Mouse (Mus musculus) liver, embryonic 16.5 days (tissue): ENCODE measurements around the gene Ogfrl1. TPM values are rescaled to one million over a fixed set of nuclear protein-coding genes. Genes with fewer than 3 reads are reported as not detected.
"Not testable (repeated sequence)": the region's sequence is repeated elsewhere in the genome, so short reads cannot be mapped to it uniquely, and the experiment has no call there.

Experiments
- ATAC-seq: fragments of 200-750 bp; cut with Nextera tagmentation; 2 replicates; pipeline ENCODE4 v1.8.0; 2017; ENCODE audit warnings: low read depth, mild to moderate bottlenecking, moderate number of reproducible peaks, moderate library complexity
- H3K27ac ChIP-seq: fragments of 300-500 bp; sonication (generic); 2 replicates; pipeline ENCODE4 v1.5.1; 2014; ENCODE audit warnings: mild to moderate bottlenecking, low read length
- H3K27me3 ChIP-seq: fragments of 300-500 bp; sonication (generic); 2 replicates; pipeline ENCODE4 v1.6.1; 2014; ENCODE audit warnings: low read depth, low read length, mixed read lengths; ENCODE audit not compliant: control insufficient read depth, insufficient read depth
- H3K36me3 ChIP-seq: fragments of 300-500 bp; sonication (generic); 2 replicates; pipeline ENCODE4 v1.6.1; 2014; ENCODE audit warnings: mild to moderate bottlenecking; ENCODE audit not compliant: control insufficient read depth, insufficient read depth
- H3K4me1 ChIP-seq: fragments of 300-500 bp; sonication (generic); 2 replicates; pipeline ENCODE4 v1.6.1; 2014; ENCODE audit warnings: low read depth, low read length, mixed read lengths; ENCODE audit not compliant: control insufficient read depth
- H3K4me2 ChIP-seq: fragments of 300-500 bp; sonication (generic); 2 replicates; pipeline ENCODE4 v1.6.1; 2014; ENCODE audit warnings: low read depth, low read length, mixed read lengths
- H3K4me3 ChIP-seq: fragments of 300-500 bp; sonication (generic); 2 replicates; pipeline ENCODE4 v1.5.1; 2014; ENCODE audit warnings: low read depth, mild to moderate bottlenecking, low read length
- H3K9ac ChIP-seq: fragments of 300-500 bp; sonication (generic); 2 replicates; pipeline ENCODE4 v1.6.1; 2014; ENCODE audit warnings: low read depth, low read length
- H3K9me3 ChIP-seq: fragments of 300-500 bp; sonication (generic); replicated peaks from 2 replicates; pipeline ENCODE4 v1.6.1; 2016; ENCODE audit warnings: low read length; ENCODE audit not compliant: control insufficient read depth
- WGBS: fragments of 180-500 bp; shearing (Covaris S2); extraction: QIAGEN DNeasy Blood & Tissue Kit; methylation state at CpG from one replicate; pipeline ENCODE4 v1.1.7; 2014; ENCODE audit not compliant: insufficient replicate concordance; 5-methylcytosine and 5-hydroxymethylcytosine counted together
- polyA plus RNA-seq: library from polyadenylated mRNA; unstranded; fragments of >200 nt; fragmentation: Nextera tagmentation; extraction: Ambion mirVana; gene quantifications from 2 replicates; pipeline ENCODE4 v1.2.1, GENCODE M21; 2015

Gene Ogfrl1
- polyA plus RNA-seq, 1 experiment from 2014 or later: 7.3 TPM

- no peak overlapping the region for H3K9ac ChIP-seq
- no peaks in the 10 kb centered on the region for H3K27me3 ChIP-seq
- H3K36me3 ChIP-seq: no peaks in the 10 kb centered on the region
- H3K27ac ChIP-seq: no peak overlapping the region
- 0 out of 2 replicates have a peak, but pooled peaks have one; percentile 58 for ATAC-seq
- H3K9me3 ChIP-seq: no peaks in the 10 kb centered on the region
- H3K4me1 ChIP-seq: peaks cover 11% of the 10 kb centered on the region
- WGBS: 30% methylated on average over 3 of the region's 3 CpGs
- H3K4me2 ChIP-seq: no peak overlapping the region
- no peak overlapping the region for H3K4me3 ChIP-seq
Observed at GRCm38 (mm10) chr1:23402401-23402800, 4.8 kb upstream of the Ogfrl1 start.

DNA sequence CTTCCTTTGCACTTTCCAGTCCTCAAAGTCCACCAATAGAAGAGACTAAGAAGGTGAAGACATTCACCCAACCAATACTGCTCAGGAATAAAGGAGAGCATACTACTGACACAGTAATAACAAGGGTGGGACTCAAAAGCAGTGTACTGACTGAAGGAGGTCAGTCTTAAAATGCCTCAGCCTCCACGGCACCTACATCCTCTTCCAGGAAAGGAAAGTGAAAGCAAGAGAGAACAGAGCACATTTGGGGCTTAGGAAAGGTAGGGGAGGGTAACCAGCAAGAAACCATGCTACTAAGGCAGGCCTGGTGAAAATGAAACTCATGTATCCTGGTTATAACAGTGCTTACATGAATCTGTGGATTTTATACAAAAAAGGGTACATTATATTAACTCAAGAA is 2.0 kb upstream of the Ogfrl1 start:
- no peaks in the 10 kb centered on the region for H3K27me3 ChIP-seq
- no peak overlapping the region for H3K4me3 ChIP-seq
- no peak for ATAC-seq
- H3K4me2 ChIP-seq: peak overlapping the region; percentile 18; the same call in 1 of the 2 replicates
- 0 out of 2 replicates have a peak overlapping the region, but pooled peaks have one; percentile 4 for H3K9ac ChIP-seq
- no peaks in the 10 kb centered on the region for H3K9me3 ChIP-seq
- WGBS: 26% methylated on average over 1 of the region's 1 CpGs
- no peak overlapping the region for H3K27ac ChIP-seq
- no peaks in the 10 kb centered on the region for H3K36me3 ChIP-seq
- peaks cover 13% of the 10 kb centered on the region for H3K4me1 ChIP-seq

DNA sequence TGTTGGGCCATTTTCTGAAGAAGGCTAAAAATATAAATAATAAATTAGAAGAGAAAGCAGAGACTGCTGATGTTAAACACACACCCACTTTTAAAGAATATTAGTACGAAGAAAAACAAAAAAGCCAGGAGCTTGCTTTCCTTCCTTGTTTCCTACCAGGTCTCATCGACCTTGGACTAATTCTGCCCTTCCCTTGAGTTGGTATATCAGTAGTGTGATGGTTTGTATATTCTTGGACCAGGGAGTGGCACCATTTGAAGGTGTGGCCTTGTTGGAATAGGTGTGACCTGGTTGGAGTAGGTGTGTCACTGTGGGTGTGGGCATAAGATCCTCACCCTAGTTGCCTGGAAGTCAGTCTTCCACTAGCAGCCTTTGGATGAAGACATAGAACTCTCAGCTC is 3.2 kb downstream of the Ogfrl1 start:
- H3K36me3 ChIP-seq, H3K9me3 ChIP-seq, H3K27me3 ChIP-seq, H3K27ac ChIP-seq, H3K4me1 ChIP-seq, H3K9ac ChIP-seq: not testable (repeated sequence)
- Histone ChIP-seq H3K4me2 (peak overlapping the region; percentile 17; the same call in 1 of the 2 replicates), H3K4me3 (peak overlapping the region; percentile 19; the same call in 1 of the 2 replicates)
- 75% methylated on average over 2 of the region's 2 CpGs for WGBS
- peak; percentile 55; the same call in 1 of the 2 replicates for ATAC-seq

DNA sequence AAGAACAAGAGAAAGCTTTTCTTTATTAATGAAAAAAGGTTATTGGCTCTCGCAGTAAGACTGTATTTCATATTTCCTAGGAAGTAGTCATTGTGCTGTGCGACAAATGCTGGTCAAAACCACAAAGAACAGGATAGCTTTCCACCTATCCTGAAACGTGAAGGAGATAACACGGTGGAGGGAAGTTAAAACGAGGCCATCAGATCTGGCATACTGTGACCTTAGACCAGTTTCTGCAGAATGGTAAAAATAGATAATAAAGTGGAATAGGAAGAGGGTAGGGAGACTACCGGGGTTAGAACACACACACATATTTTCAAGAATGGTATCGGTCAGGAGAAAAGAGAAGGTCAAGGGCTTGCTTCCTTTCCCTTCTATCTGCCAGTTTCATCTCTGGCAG is 5.8 kb downstream of the Ogfrl1 start:
- no peak overlapping the region for H3K4me2 ChIP-seq
- H3K36me3 ChIP-seq: no peaks in the 10 kb centered on the region
- no peak overlapping the region for H3K27ac ChIP-seq
- H3K4me3 ChIP-seq: no peak overlapping the region
- no peak for ATAC-seq
- no peak overlapping the region for H3K9ac ChIP-seq
- H3K9me3 ChIP-seq: no peaks in the 10 kb centered on the region
- H3K4me1 ChIP-seq: peaks cover 2% of the 10 kb centered on the region; the same call in 1 of the 2 replicates
- no peaks in the 10 kb centered on the region for H3K27me3 ChIP-seq
- WGBS: 19% methylated on average over 7 of the region's 7 CpGs

GRCm38 (mm10) chr1:23384326-23384725 is 13.2 kb downstream of the Ogfrl1 start:
- peaks cover 30% of the 10 kb centered on the region for H3K4me1 ChIP-seq

GRCm38 (mm10) chr1:23382806-23383653 is 14.5 kb downstream of the Ogfrl1 start:
- peak; percentile 96 for ATAC-seq
- peak overlapping the region; percentile 96 for H3K9ac ChIP-seq
- peak overlapping the region; percentile 88 for H3K27ac ChIP-seq
- peaks cover 34% of the 10 kb centered on the region for H3K4me1 ChIP-seq
- no peaks in the 10 kb centered on the region for H3K9me3 ChIP-seq
- peak overlapping the region; percentile 88 for H3K4me3 ChIP-seq
- no peaks in the 10 kb centered on the region for H3K36me3 ChIP-seq
- H3K4me2 ChIP-seq: peak overlapping the region; percentile 95
- H3K27me3 ChIP-seq: no peaks in the 10 kb centered on the region
- WGBS: under 1% methylated on average over 59 of the region's 93 CpGs

More at GRCm38 (mm10) chr1:23384326-23384725, 13.2 kb downstream of the Ogfrl1 start:
- H3K36me3 ChIP-seq: no peaks in the 10 kb centered on the region
- H3K27me3 ChIP-seq: no peaks in the 10 kb centered on the region
- no peak overlapping the region for H3K9ac ChIP-seq
- ATAC-seq: no peak
- no peak overlapping the region for H3K27ac ChIP-seq
- no peak overlapping the region for H3K4me2 ChIP-seq
- H3K9me3 ChIP-seq: no peaks in the 10 kb centered on the region
- no peak overlapping the region for H3K4me3 ChIP-seq
- WGBS: 65% methylated on average over 6 of the region's 6 CpGs

DNA sequence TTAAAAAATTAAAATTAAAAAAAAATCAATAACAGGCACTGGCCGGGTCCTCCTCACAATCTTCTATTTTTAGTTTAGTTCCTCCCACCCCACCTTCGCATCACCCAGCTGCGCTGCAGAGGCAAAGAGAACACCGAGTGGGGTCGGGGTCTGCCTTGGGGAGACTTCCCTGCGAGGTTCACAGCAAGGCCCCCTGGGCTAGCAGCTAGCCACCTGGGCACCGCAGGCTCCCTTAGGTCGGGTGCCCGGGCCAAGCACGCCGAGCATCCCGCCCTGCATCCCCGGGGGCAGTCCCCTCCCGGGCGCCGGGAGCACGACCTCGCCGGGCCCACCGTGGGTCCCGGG is 15.1 kb downstream of the Ogfrl1 start:
- Histone ChIP-seq H3K4me3 (peak overlapping the region; percentile 88), H3K27ac (peak overlapping the region; percentile 88), H3K27me3 (no peaks in the 10 kb centered on the region), H3K9ac (peak overlapping the region; percentile 96), H3K36me3 (no peaks in the 10 kb centered on the region), H3K4me1 (peaks cover 37% of the 10 kb centered on the region), H3K9me3 (no peaks in the 10 kb centered on the region), H3K4me2 (peak overlapping the region; percentile 95)
- ATAC-seq: no peak
- under 1% methylated on average over 21 of the region's 21 CpGs for WGBS

- peak overlapping the region; percentile 95 for H3K4me2 ChIP-seq
- H3K27ac ChIP-seq: peak overlapping the region; percentile 88
- peak overlapping the region; percentile 96 for H3K9ac ChIP-seq
- H3K4me3 ChIP-seq: peak overlapping the region; percentile 88
- ATAC-seq: no peak
- WGBS: 4% methylated on average over 9 of the region's 9 CpGs
- H3K27me3 ChIP-seq: no peaks in the 10 kb centered on the region
- peaks cover 2% of the 10 kb centered on the region; the same call in 1 of the 2 replicates for H3K36me3 ChIP-seq
- H3K4me1 ChIP-seq: peaks cover 37% of the 10 kb centered on the region
- no peaks in the 10 kb centered on the region for H3K9me3 ChIP-seq
Observed at GRCm38 (mm10) chr1:23382037-23382436, 15.5 kb downstream of the Ogfrl1 start.
